Mouse (Mus musculus): Measurements from ENCODE around the gene Neu2.

DNA sequence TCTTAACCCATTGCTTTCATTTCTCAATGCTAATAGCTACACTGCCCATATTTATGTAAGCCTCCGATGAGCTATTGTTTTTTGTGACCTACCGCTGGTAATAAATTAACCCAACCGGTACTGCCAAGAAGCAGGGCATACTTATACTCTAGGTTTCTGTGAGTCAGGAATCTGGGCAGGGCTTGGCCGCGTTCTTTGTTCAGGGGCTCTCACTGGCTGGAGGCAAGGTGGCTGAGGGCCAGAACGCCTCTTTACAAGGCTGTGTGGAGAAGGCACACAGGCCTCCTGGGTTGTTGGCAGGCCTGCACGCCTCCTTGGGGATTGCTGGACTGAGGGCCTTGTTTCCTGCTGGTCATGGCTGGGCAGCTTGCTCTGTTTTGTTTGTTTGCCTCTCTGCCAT is 65.1 kb downstream of the Neu2 start:
- TF ChIP-seq POLR2A (IDR thresholded peaks at IDR 0.05; ENCODE audit: extremely low read depth, insufficient read depth, low read length): no peak
- no peak for TF ChIP-seq CTCF (IDR thresholded peaks at IDR 0.05; ENCODE audit: extremely low read depth, insufficient read depth, low read length)
